Mouse (Mus musculus): ENCODE measurements around the gene Cerkl. TPM values are rescaled to one million over a fixed set of nuclear protein-coding genes. Genes with fewer than 3 reads are reported as not detected.

Cerkl gene
- polyA plus RNA-seq, 2 experiments: 1.2 to 5.0 TPM

- no peak for DNase-seq (ENCODE audit: low read depth in 3 of 3, low spot score in 3 of 3)
- Histone ChIP-seq H3K9me3 (ENCODE audit: control insufficient read depth, low read length) (no peaks in the 10 kb centered on the region), H3K27ac (no peak overlapping the region), H3K4me3 (ENCODE audit: insufficient read depth in 1 of 2, low read depth in 2 of 2, low read length in 2 of 2) (no peak overlapping the region), H3K4me1 (replicated peaks; ENCODE audit: control insufficient read depth in 2 of 2, insufficient read depth in 2 of 2, low read length in 1 of 2) (no peaks in the 10 kb centered on the region), H3K4me2 (ENCODE audit: low read depth) (no peak overlapping the region), H3K9ac (replicated peaks) (no peak overlapping the region), H3K27me3 (ENCODE audit: control insufficient read depth, insufficient read depth, low read length) (no peaks in the 10 kb centered on the region), H3K36me3 (replicated peaks; ENCODE audit: control insufficient read depth, insufficient read depth, low read depth) (no peaks in the 10 kb centered on the region)
- WGBS (ENCODE audit: insufficient replicate concordance): 52% methylated on average over 15 of the region's 15 CpGs
- ATAC-seq (ENCODE audit: insufficient read depth): no peak
- no peak for TF ChIP-seq EP300 (IDR thresholded peaks at IDR 0.05; ENCODE audit: low read depth)
- no peak for TF ChIP-seq CTCF (IDR thresholded peaks at IDR 0.05; ENCODE audit: low read depth)
These were observed 46.2 kb downstream of the Cerkl start for GRCm38 (mm10) chr2:79410247-79410902.

GRCm38 (mm10) chr2:79405661-79406405 lies 50.8 kb downstream of the Cerkl start:
- no peaks in the 10 kb centered on the region for H3K9me3 ChIP-seq (ENCODE audit: control insufficient read depth, low read length)
- TF ChIP-seq EP300 (IDR thresholded peaks at IDR 0.05; ENCODE audit: low read depth) (no peak), CTCF (IDR thresholded peaks at IDR 0.05; ENCODE audit: low read depth) (no peak)
- 62% methylated on average over 5 of the region's 5 CpGs for WGBS (ENCODE audit: insufficient replicate concordance)
- no peaks in the 10 kb centered on the region for H3K36me3 ChIP-seq (replicated peaks; ENCODE audit: control insufficient read depth, insufficient read depth, low read depth)
- H3K4me3 ChIP-seq (ENCODE audit: insufficient read depth in 1 of 2, low read depth in 2 of 2, low read length in 2 of 2): no peak overlapping the region
- no peak for DNase-seq (ENCODE audit: low read depth in 3 of 3, low spot score in 3 of 3)
- H3K27ac ChIP-seq: no peak overlapping the region
- H3K9ac ChIP-seq (replicated peaks): no peak overlapping the region
- H3K4me1 ChIP-seq (replicated peaks; ENCODE audit: control insufficient read depth in 2 of 2, insufficient read depth in 2 of 2, low read length in 1 of 2): no peaks in the 10 kb centered on the region
- no peak overlapping the region for H3K4me2 ChIP-seq (ENCODE audit: low read depth)
- no peak for ATAC-seq (ENCODE audit: insufficient read depth)
- no peaks in the 10 kb centered on the region for H3K27me3 ChIP-seq (ENCODE audit: control insufficient read depth, insufficient read depth, low read length)

GRCm38 (mm10) chr2:79400045-79400444 lies 56.5 kb downstream of the Cerkl start:
- 56% methylated on average over 4 of the region's 4 CpGs for WGBS (ENCODE audit: insufficient replicate concordance)
- ATAC-seq (ENCODE audit: insufficient read depth): no peak

GRCm38 (mm10) chr2:79399234-79400000 lies 57.2 kb downstream of the Cerkl start:
- Histone ChIP-seq H3K9ac (replicated peaks) (no peak overlapping the region), H3K4me2 (ENCODE audit: low read depth) (no peak overlapping the region), H3K4me1 (replicated peaks; ENCODE audit: control insufficient read depth in 2 of 2, insufficient read depth in 2 of 2, low read length in 1 of 2) (no peaks in the 10 kb centered on the region), H3K9me3 (ENCODE audit: control insufficient read depth, low read length) (no peaks in the 10 kb centered on the region), H3K4me3 (ENCODE audit: insufficient read depth in 1 of 2, low read depth in 2 of 2, low read length in 2 of 2) (no peak overlapping the region), H3K27me3 (ENCODE audit: control insufficient read depth, insufficient read depth, low read length) (no peaks in the 10 kb centered on the region), H3K36me3 (replicated peaks; ENCODE audit: control insufficient read depth, insufficient read depth, low read depth) (no peaks in the 10 kb centered on the region), H3K27ac (no peak overlapping the region)
- no peak for ATAC-seq (ENCODE audit: insufficient read depth)
- no peak for TF ChIP-seq EP300 (IDR thresholded peaks at IDR 0.05; ENCODE audit: low read depth)
- no peak for TF ChIP-seq CTCF (IDR thresholded peaks at IDR 0.05; ENCODE audit: low read depth)
- 54% methylated on average over 8 of the region's 8 CpGs for WGBS (ENCODE audit: insufficient replicate concordance)
- DNase-seq (ENCODE audit: low read depth in 3 of 3, low spot score in 3 of 3): no peak

More at GRCm38 (mm10) chr2:79400045-79400444, 56.5 kb downstream of the Cerkl start:
- Histone ChIP-seq H3K4me1 (replicated peaks; ENCODE audit: control insufficient read depth in 2 of 2, insufficient read depth in 2 of 2, low read length in 1 of 2) (no peaks in the 10 kb centered on the region), H3K27me3 (ENCODE audit: control insufficient read depth, insufficient read depth, low read length) (no peaks in the 10 kb centered on the region), H3K36me3 (replicated peaks; ENCODE audit: control insufficient read depth, insufficient read depth, low read depth) (no peaks in the 10 kb centered on the region), H3K9me3 (ENCODE audit: control insufficient read depth, low read length) (no peaks in the 10 kb centered on the region), H3K9ac (replicated peaks) (no peak overlapping the region), H3K27ac (no peak overlapping the region), H3K4me2 (ENCODE audit: low read depth) (no peak overlapping the region), H3K4me3 (ENCODE audit: insufficient read depth in 1 of 2, low read depth in 2 of 2, low read length in 2 of 2) (no peak overlapping the region)
- DNase-seq (ENCODE audit: low read depth in 3 of 3, low spot score in 3 of 3): no peak
- no peak for TF ChIP-seq CTCF (IDR thresholded peaks at IDR 0.05; ENCODE audit: low read depth)
- no peak for TF ChIP-seq EP300 (IDR thresholded peaks at IDR 0.05; ENCODE audit: low read depth)

- H3K27me3 ChIP-seq (ENCODE audit: control insufficient read depth, insufficient read depth, low read length): no peaks in the 10 kb centered on the region
- no peak overlapping the region for H3K9ac ChIP-seq (replicated peaks)
- no peak for DNase-seq (ENCODE audit: low read depth in 3 of 3, low spot score in 3 of 3)
- no peak overlapping the region for H3K4me2 ChIP-seq (ENCODE audit: low read depth)
- no peaks in the 10 kb centered on the region for H3K4me1 ChIP-seq (replicated peaks; ENCODE audit: control insufficient read depth in 2 of 2, insufficient read depth in 2 of 2, low read length in 1 of 2)
- TF ChIP-seq EP300 (IDR thresholded peaks at IDR 0.05; ENCODE audit: low read depth): no peak
- TF ChIP-seq CTCF (IDR thresholded peaks at IDR 0.05; ENCODE audit: low read depth): no peak
- H3K4me3 ChIP-seq (ENCODE audit: insufficient read depth in 1 of 2, low read depth in 2 of 2, low read length in 2 of 2): no peak overlapping the region
- no peaks in the 10 kb centered on the region for H3K36me3 ChIP-seq (replicated peaks; ENCODE audit: control insufficient read depth, insufficient read depth, low read depth)
- 52% methylated on average over 5 of the region's 5 CpGs for WGBS (ENCODE audit: insufficient replicate concordance)
- H3K9me3 ChIP-seq (ENCODE audit: control insufficient read depth, low read length): no peaks in the 10 kb centered on the region
- no peak overlapping the region for H3K27ac ChIP-seq
- no peak for ATAC-seq (ENCODE audit: insufficient read depth)
These were observed 57.8 kb downstream of the Cerkl start for GRCm38 (mm10) chr2:79398831-79399230.

Measured in liver, embryonic 14.5 days (tissue).